Mouse (Mus musculus): ENCODE data around the gene Fkbp5. TPM values are rescaled to one million over a fixed set of nuclear protein-coding genes. Genes with fewer than 3 reads are reported as not detected.

Gene Fkbp5
- polyA plus RNA-seq, 1 experiment from 2014 or later: 12.8 TPM

Small RNA genes lying within 50 kb of the gene (microRNA-seq; reads per million reads assigned to microRNA genes)
- gene Gm25195 (ENCODE audit: borderline number of aligned reads) (not detected), gene Mir6969 (ENCODE audit: borderline number of aligned reads) (not detected)

Other genes starting within 250 kb of the Fkbp5 start
- 18.8 and 21.2 TPM in 2 replicates for gene Fance, start 204.0 kb downstream of the Fkbp5 start, polyA plus RNA-seq (2014; fragmentation: Nextera tagmentation; extraction: Ambion mirVana)
- gene Rpl10a, start 189.1 kb downstream of the Fkbp5 start, polyA plus RNA-seq (2014; fragmentation: Nextera tagmentation; extraction: Ambion mirVana): 562 and 613 TPM in 2 replicates
- gene Tead3, start 166.7 kb downstream of the Fkbp5 start, polyA plus RNA-seq (2014; fragmentation: Nextera tagmentation; extraction: Ambion mirVana): 8.6 and 9.0 TPM in 2 replicates
- 3.4 and 3.6 TPM in 2 replicates for gene Tulp1, start 152.3 kb downstream of the Fkbp5 start, polyA plus RNA-seq (2014; fragmentation: Nextera tagmentation; extraction: Ambion mirVana)
- gene Armc12, start 13.3 kb upstream of the Fkbp5 start, polyA plus RNA-seq (2014; fragmentation: Nextera tagmentation; extraction: Ambion mirVana): not detected in 2 replicates
- gene Clpsl2, start 31.9 kb upstream of the Fkbp5 start, polyA plus RNA-seq (2014; fragmentation: Nextera tagmentation; extraction: Ambion mirVana): not detected in 2 replicates
- gene Clps, start 43.2 kb upstream of the Fkbp5 start, polyA plus RNA-seq (2014; fragmentation: Nextera tagmentation; extraction: Ambion mirVana): not detected in 2 replicates
- gene Lhfpl5, start 58.1 kb upstream of the Fkbp5 start, polyA plus RNA-seq (2014; fragmentation: Nextera tagmentation; extraction: Ambion mirVana): 0.34 TPM in 1 of 2 replicates, not detected in the other
- 130 and 135 TPM in 2 replicates for gene Srpk1, start 105.2 kb upstream of the Fkbp5 start, polyA plus RNA-seq (2014; fragmentation: Nextera tagmentation; extraction: Ambion mirVana)
- 0.36 and 0.55 TPM in 2 replicates for gene Slc26a8, start 172.7 kb upstream of the Fkbp5 start, polyA plus RNA-seq (2014; fragmentation: Nextera tagmentation; extraction: Ambion mirVana)
- 53.0 and 53.7 TPM in 2 replicates for gene Mapk14, start 173.8 kb upstream of the Fkbp5 start, polyA plus RNA-seq (2014; fragmentation: Nextera tagmentation; extraction: Ambion mirVana)
- 0.62 and 1.5 TPM in 2 replicates for gene AC170998.1, start 208.6 kb upstream of the Fkbp5 start, polyA plus RNA-seq (2014; fragmentation: Nextera tagmentation; extraction: Ambion mirVana)

Data from embryonic facial prominence, embryonic 11.5 days (tissue).